Mouse (Mus musculus): ENCODE measurements at regions not wholly inside any gene's neighbourhood (a gene's known extent, or its start where the extent isn't known, plus 50 kb on each side); places are given as distances from the start of the nearest gene placed in this dataset.

DNA sequence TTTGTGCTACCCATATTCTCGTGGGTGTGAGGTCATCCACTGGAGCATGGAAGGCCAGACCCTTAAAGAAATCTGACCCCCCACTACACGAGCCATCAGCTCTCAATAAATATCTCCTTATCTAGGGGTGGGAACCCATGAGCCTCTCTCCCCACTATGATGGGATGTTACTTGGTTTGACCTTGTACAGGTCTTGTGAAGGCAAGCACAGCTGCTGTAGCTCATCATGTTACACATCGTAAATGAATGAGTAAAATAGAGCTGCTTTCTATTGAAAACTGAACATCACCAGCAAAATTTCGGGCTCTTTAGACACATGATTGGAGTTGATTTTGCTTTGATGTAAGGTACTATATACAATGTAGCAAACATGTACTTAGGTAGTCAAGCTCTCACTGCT lies 414.8 kb upstream of the Frg1 start:
- TF ChIP-seq MYC (IDR thresholded peaks at IDR 0.05; ENCODE audit: low read depth, low read length) (no peak), GABPA (IDR thresholded peaks at IDR 0.05; ENCODE audit: low read depth, low read length) (no peak), TAL1 (IDR thresholded peaks at IDR 0.05; ENCODE audit: low read length) (no peak), RCOR1 (IDR thresholded peaks at IDR 0.05; ENCODE audit: low read depth, low read length) (no peak), ZKSCAN1 (IDR thresholded peaks at IDR 0.05; ENCODE audit: low read depth, low read length) (no peak), CHD2 (IDR thresholded peaks at IDR 0.05; ENCODE audit: low read length) (no peak), ZC3H11A (IDR thresholded peaks at IDR 0.05; ENCODE audit: low read depth, low read length) (no peak), NRF1 (IDR thresholded peaks at IDR 0.05; ENCODE audit: insufficient read depth, low read depth, low read length, poor library complexity, severe bottlenecking) (no peak), ZMIZ1 (IDR thresholded peaks at IDR 0.05; ENCODE audit: low read depth, low read length) (no peak), MXI1 (IDR thresholded peaks at IDR 0.05; ENCODE audit: low read depth, low read length) (no peak), NELFE (IDR thresholded peaks at IDR 0.05; ENCODE audit: low read depth, low read length) (no peak), POLR2A (IDR thresholded peaks at IDR 0.05; ENCODE audit: control insufficient read depth in 1 of 2, insufficient read depth in 1 of 2, low read depth in 1 of 2, low read length in 2 of 2, poor library complexity in 1 of 2) (no peak), EP300 (IDR thresholded peaks at IDR 0.05; ENCODE audit: low read depth in 1 of 2, low read length in 2 of 2) (no peak), TCF12 (IDR thresholded peaks at IDR 0.05; ENCODE audit: low read depth, low read length) (no peak), SMC3 (IDR thresholded peaks at IDR 0.05; ENCODE audit: low read depth, low read length) (no peak), JUND (IDR thresholded peaks at IDR 0.05; ENCODE audit: low read depth, low read length) (no peak), BHLHE40 (IDR thresholded peaks at IDR 0.05; ENCODE audit: borderline replicate concordance, low read depth, low read length) (no peak), CTCF (IDR thresholded peaks at IDR 0.05 in 2 of 3, conservative IDR thresholded peaks at IDR 0.05 in 1 of 3; ENCODE audit: control insufficient read depth in 1 of 3, insufficient read depth in 1 of 3, low read depth in 2 of 3, low read length in 3 of 3, poor library complexity in 1 of 3, severe bottlenecking in 1 of 3) (no peak)
- Histone ChIP-seq H3K9ac (ENCODE audit: control insufficient read depth, low read depth, low read length, poor library complexity, severe bottlenecking) (no peak overlapping the region), H3K27me3 (ENCODE audit: control insufficient read depth in 1 of 2, insufficient read depth in 2 of 2, low read length in 2 of 2) (no peaks in the 10 kb centered on the region)

DNA sequence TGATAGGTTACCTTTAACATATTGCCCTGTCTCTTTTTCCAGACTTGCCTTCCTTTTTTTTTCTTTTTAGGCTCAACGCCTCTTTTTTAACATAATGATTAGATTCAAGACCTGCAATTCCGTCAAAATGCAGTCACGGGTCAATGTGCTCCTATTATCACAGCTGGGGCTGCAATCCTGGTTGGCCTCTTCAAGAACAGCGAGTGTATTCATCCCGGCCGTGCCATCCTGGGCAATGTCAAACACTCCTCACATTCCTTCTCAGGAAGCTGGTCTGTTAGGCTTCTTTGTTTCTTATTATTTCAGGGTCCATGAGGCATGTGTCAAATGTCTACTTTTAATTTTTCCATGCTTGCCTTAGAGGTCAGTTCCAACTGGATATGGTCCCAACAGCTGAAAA lies 413.5 kb upstream of the Frg1 start:
- Histone ChIP-seq H3K4me3 (ENCODE audit: control insufficient read depth in 1 of 2, insufficient read depth in 1 of 2, low read depth in 2 of 2, low read length in 2 of 2) (no peak overlapping the region), H3K27ac (ENCODE audit: control insufficient read depth, low read depth, low read length) (no peak overlapping the region), H3K27me3 (ENCODE audit: control insufficient read depth in 1 of 2, insufficient read depth in 2 of 2, low read length in 2 of 2) (no peaks in the 10 kb centered on the region), H3K4me1 (ENCODE audit: control insufficient read depth in 1 of 2, insufficient read depth in 2 of 2, low read length in 2 of 2) (no peaks in the 10 kb centered on the region), H3K79me2 (ENCODE audit: control insufficient read depth, insufficient read depth, low read length, poor library complexity) (no peaks in the 10 kb centered on the region), H3K9me3 (replicated peaks; ENCODE audit: insufficient read depth, low read length) (no peaks in the 10 kb centered on the region), H3K36me3 (ENCODE audit: control insufficient read depth in 1 of 2, insufficient read depth in 2 of 2, low read length in 2 of 2) (no peaks in the 10 kb centered on the region), H3K9ac (ENCODE audit: control insufficient read depth, low read depth, low read length, poor library complexity, severe bottlenecking) (no peak overlapping the region)
- no peak for DNase-seq (ENCODE audit: low read depth, low spot score)
- no peak for TF ChIP-seq RCOR1 (IDR thresholded peaks at IDR 0.05; ENCODE audit: low read depth, low read length)
- no peak for TF ChIP-seq KAT2A (conservative IDR thresholded peaks at IDR 0.05; ENCODE audit: low read depth, low read length)
- TF ChIP-seq HCFC1 (IDR thresholded peaks at IDR 0.05; ENCODE audit: low read depth, low read length), result no peak
- TF ChIP-seq GABPA (IDR thresholded peaks at IDR 0.05; ENCODE audit: low read depth, low read length), result no peak
- no peak for TF ChIP-seq MYB (IDR thresholded peaks at IDR 0.05; ENCODE audit: low read depth, low read length)
- TF ChIP-seq MAZ (IDR thresholded peaks at IDR 0.05; ENCODE audit: low read depth, low read length), result no peak

More for the DNA sequence above, 414.8 kb upstream of the Frg1 start:
- no peaks in the 10 kb centered on the region for H3K4me1 ChIP-seq (ENCODE audit: control insufficient read depth in 1 of 2, insufficient read depth in 2 of 2, low read length in 2 of 2)
- no peaks in the 10 kb centered on the region for H3K79me2 ChIP-seq (ENCODE audit: control insufficient read depth, insufficient read depth, low read length, poor library complexity)
- no peaks in the 10 kb centered on the region for H3K9me3 ChIP-seq (replicated peaks; ENCODE audit: insufficient read depth, low read length)
- no peak overlapping the region for H3K27ac ChIP-seq (ENCODE audit: control insufficient read depth, low read depth, low read length)
- no peak overlapping the region for H3K4me3 ChIP-seq (ENCODE audit: control insufficient read depth in 1 of 2, insufficient read depth in 1 of 2, low read depth in 2 of 2, low read length in 2 of 2)
- DNase-seq (ENCODE audit: low read depth, low spot score), result no peak
- H3K36me3 ChIP-seq (ENCODE audit: control insufficient read depth in 1 of 2, insufficient read depth in 2 of 2, low read length in 2 of 2), result no peaks in the 10 kb centered on the region
